Mouse (Mus musculus) spleen, postnatal 14 days (tissue): ENCODE measurements around the gene Brms1l.

Experiments
- DNase-seq, 2 experiments: peaks; one replicate each; pipeline ENCODE4 v3.0.0; 2021 to 2022; ENCODE audit warnings: low spot score in 2 of 2

Gene Brms1l

DNA sequence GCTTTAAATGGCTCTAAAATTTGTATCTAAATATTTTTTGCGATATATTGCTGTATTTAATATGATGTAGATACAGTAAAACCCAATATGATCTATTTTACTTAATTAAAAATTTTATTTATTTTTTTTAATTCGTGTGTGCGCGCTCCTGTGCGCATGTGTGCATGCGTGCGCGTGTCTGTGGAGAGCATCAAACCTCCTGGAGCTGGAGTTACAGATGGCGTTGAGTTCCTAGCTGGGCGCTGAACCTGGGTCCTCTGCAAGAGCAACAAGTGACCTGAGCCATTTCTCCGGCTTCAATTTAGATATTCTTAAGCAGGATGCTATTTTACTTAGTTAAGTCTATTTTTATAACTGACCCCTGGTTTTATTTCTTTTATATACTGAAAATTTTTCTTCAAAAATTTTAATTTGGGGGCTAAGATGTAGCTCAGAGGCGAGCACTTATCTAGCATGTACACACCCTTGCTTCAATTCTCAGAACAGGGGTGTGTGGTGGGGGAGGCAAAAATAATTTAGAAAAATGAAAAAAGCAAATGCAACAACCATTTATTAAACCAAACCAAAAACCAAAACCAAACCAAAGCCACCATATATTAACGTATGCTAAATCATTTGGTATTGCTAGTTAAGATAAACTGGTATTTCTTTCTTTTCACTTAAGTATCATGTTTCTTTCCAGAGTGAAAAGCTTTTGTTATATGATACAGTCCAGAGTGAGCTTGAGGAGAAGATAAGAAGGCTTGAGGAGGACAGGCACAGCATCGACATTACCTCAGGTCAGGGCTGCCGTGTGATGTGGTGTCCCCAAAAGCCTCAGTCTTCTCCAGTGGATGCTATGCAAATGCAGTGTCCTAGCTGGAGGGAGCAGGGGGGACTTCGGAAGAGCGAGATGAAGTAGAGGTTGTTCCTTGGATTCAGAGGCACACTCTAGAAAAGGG is 23.6 kb downstream of the Brms1l start:
- DNase-seq: no peak

- no peak for DNase-seq
Observed at GRCm38 (mm10) chr12:55860631-55861030, 24.5 kb downstream of the Brms1l start.

GRCm38 (mm10) chr12:55867738-55868137 is 31.6 kb downstream of the Brms1l start:
- no peak for DNase-seq

DNA sequence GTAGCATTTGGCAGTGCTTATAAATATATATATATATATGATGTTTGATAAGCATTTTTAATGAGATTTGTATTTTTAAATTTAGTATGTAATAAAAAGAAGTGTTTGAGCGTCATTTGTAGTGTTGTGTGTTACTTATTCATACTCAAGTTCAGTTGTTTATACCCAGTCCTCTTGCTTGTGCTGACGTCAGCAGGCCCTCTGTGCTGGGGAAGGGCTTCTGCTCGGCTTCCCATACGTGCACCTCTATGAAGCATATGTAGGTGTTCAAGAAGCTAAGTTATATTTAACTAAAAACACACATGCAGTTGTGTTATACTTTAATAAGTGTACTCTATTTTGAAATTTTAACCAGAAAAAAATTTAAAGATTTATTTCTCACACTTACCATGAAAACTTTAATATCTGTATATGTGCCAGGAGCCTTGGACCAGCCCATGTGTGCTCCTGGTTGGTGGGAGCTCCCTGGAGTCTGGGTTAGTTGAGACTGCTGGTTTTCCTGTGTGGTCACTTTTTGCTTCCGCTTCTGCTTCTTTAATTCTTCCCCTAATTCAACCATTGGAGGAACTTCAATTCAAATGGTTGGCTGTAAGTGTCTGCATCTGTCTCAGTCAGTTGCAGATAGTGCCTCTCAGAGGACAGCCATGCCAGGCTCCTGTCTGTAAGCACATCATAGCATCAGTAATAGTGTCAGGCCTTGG is 33.6 kb downstream of the Brms1l start:
- DNase-seq: no peak

- no peak for DNase-seq
Observed at GRCm38 (mm10) chr12:55885449-55885848, 49.3 kb downstream of the Brms1l start.

- no peak for DNase-seq
Observed at GRCm38 (mm10) chr12:55888570-55888969, 52.4 kb downstream of the Brms1l start.

- DNase-seq: no peak
Observed at GRCm38 (mm10) chr12:55904801-55905200, 68.7 kb downstream of the Brms1l start.

DNA sequence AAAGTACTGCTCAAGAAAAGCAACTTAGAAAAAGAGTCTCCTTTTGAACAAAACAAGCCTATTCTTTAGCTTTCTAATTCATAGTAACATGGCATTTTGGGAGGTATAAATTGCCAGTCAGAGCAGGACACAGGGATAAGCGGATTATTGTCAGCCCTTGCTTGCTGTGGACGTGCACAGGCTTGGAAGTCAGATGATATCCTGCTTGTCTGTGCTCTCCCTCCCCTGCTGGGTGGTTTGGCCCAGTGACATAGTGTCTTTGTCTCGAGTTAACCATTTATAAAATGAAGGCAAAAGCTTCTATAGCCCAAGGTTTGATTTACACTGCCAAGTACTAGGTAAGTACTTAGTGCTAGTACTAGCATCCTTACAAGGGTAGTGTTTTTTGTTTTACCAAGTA is 76.0 kb downstream of the Brms1l start:
- DNase-seq: no peak

DNA sequence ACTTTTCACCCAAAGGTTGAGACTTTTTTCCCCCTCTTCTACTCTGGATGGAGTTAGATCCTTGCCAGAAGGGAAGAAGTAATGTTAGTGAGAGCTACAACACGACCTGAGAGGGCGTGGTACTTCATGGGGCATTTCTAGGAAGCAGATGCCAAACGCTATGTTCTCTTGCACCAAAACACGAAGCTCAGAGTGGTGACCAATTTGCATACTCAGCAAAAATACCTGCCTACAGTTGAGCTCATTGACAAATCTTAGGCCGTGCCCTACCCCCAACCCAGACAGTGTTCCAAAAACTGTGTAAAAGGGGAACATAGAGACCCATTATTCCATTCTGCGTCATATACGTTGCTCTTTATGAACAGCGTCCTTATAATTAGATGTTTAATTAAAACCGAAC is 77.1 kb downstream of the Brms1l start:
- no peak for DNase-seq

DNA sequence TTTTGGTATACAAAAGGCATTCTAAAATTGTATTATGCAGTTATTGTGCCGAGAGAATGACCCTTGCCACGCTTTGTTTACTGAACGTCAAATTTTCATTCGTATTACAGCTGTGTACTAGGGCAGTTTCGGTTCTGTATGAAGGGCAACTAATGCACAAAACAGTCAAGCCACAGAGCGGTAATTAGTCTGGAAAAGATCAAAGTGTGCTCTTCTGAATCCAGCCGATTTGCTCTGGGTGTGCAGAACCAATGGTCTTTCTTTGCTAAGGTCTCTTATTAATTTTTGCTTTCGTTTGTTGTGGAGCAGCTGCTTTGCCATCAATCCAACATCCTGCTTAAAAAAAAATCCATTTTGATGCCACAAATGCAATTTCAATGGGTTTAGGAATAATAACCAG is 80.1 kb downstream of the Brms1l start:
- DNase-seq: no peak

DNA sequence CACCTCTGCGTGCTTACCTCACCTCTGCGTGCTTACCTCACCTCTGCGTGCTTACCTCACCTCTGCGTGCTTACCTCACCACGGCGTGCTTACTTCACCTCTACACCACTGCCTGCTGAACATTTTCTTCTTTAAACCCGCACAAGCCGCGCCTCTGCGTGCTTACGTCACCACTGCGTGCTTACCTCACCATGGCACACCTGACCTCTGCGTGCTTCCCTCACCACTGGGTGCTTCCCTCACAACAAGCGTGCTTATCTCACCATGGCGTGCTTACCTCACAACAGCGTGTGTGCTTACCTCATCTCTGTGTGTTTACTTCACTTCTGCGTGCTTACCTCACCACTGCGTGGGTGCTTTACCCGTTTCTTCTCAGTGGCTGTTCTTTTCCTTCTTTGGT is 80.9 kb downstream of the Brms1l start:
- DNase-seq: no peak
